Mouse (Mus musculus): Measurements from ENCODE around the gene Rwdd4a. TPM values are rescaled to one million over a fixed set of nuclear protein-coding genes. Genes with fewer than 3 reads are reported as not detected.

Gene Rwdd4a
- polyA plus RNA-seq (2014; fragmentation: Nextera tagmentation; extraction: Ambion mirVana) = 47.7 and 52.6 TPM in 2 replicates

- WGBS = under 1% methylated on average over 64 of the region's 65 CpGs
- Histone ChIP-seq H3K4me3 (ENCODE audit: low read depth, low read length) (peak within 1 kb of the TSS; percentile 81), H3K4me2 (peak within 1 kb of the TSS; percentile 94), H3K27me3 (replicated peaks; ENCODE audit: control insufficient read depth, insufficient read depth, low read length) (no peaks in the 10 kb centered on the region), H3K27ac (ENCODE audit: low read depth, low read length) (peak within 1 kb of the TSS; percentile 36; the same call in 1 of the 2 replicates), H3K36me3 (ENCODE audit: control insufficient read depth, insufficient read depth, low read length) (peaks cover 6% of the 10 kb centered on the region), H3K9ac (ENCODE audit: low read depth, low read length) (peak within 1 kb of the TSS; percentile 90), H3K4me1 (replicated peaks; ENCODE audit: control insufficient read depth, insufficient read depth, low read length) (peaks cover 12% of the 10 kb centered on the region), H3K9me3 (ENCODE audit: control insufficient read depth, low read length) (no peaks in the 10 kb centered on the region)
- DNase-seq (ENCODE audit: low spot score) = peak; percentile 89
- peak; percentile 99 for ATAC-seq (replicated peaks; ENCODE audit: low FRiP score)
These were observed at the start of gene Rwdd4a, which contains the start of gene Trappc11 for GRCm38 (mm10) chr8:47533344-47534125. Gene Rwdd4a (plus strand): TSS chr8:47533664. Gene Trappc11 (minus strand): TSS chr8:47533470.

- Histone ChIP-seq H3K36me3 (ENCODE audit: control insufficient read depth, insufficient read depth, low read length) (peaks cover 8% of the 10 kb centered on the region), H3K4me2 (no peak overlapping the region), H3K9me3 (ENCODE audit: control insufficient read depth, low read length) (peaks cover 4% of the 10 kb centered on the region; the same call in 1 of the 2 replicates), H3K4me1 (replicated peaks; ENCODE audit: control insufficient read depth, insufficient read depth, low read length) (no peaks in the 10 kb centered on the region), H3K27me3 (replicated peaks; ENCODE audit: control insufficient read depth, insufficient read depth, low read length) (no peaks in the 10 kb centered on the region), H3K4me3 (ENCODE audit: low read depth, low read length) (no peak overlapping the region), H3K9ac (ENCODE audit: low read depth, low read length) (no peak overlapping the region), H3K27ac (ENCODE audit: low read depth, low read length) (no peak overlapping the region)
- DNase-seq (ENCODE audit: low spot score) (no peak), ATAC-seq (replicated peaks; ENCODE audit: low FRiP score) (no peak)
- 81% methylated on average over 3 of the region's 3 CpGs for WGBS
These were observed 46.2 kb upstream of the Rwdd4a start for GRCm38 (mm10) chr8:47487231-47487630.

GRCm38 (mm10) chr8:47493106-47493505 lies 40.4 kb upstream of the Rwdd4a start:
- H3K27ac ChIP-seq (ENCODE audit: low read depth, low read length) = no peak overlapping the region
- no peak overlapping the region for H3K9ac ChIP-seq (ENCODE audit: low read depth, low read length)
- ATAC-seq (replicated peaks; ENCODE audit: low FRiP score) = no peak
- H3K4me1 ChIP-seq (replicated peaks; ENCODE audit: control insufficient read depth, insufficient read depth, low read length) = no peaks in the 10 kb centered on the region
- H3K36me3 ChIP-seq (ENCODE audit: control insufficient read depth, insufficient read depth, low read length) = peaks cover 7% of the 10 kb centered on the region
- no peak overlapping the region for H3K4me2 ChIP-seq
- H3K9me3 ChIP-seq (ENCODE audit: control insufficient read depth, low read length) = no peaks in the 10 kb centered on the region
- WGBS = 92% methylated on average over 12 of the region's 12 CpGs
- H3K4me3 ChIP-seq (ENCODE audit: low read depth, low read length) = no peak overlapping the region
- H3K27me3 ChIP-seq (replicated peaks; ENCODE audit: control insufficient read depth, insufficient read depth, low read length) = no peaks in the 10 kb centered on the region
- DNase-seq (ENCODE audit: low spot score) = no peak

- no peak for DNase-seq (ENCODE audit: low spot score)
- Histone ChIP-seq H3K4me1 (replicated peaks; ENCODE audit: control insufficient read depth, insufficient read depth, low read length) (no peaks in the 10 kb centered on the region), H3K9me3 (ENCODE audit: control insufficient read depth, low read length) (no peaks in the 10 kb centered on the region), H3K4me3 (ENCODE audit: low read depth, low read length) (no peak overlapping the region), H3K9ac (ENCODE audit: low read depth, low read length) (no peak overlapping the region), H3K36me3 (ENCODE audit: control insufficient read depth, insufficient read depth, low read length) (peaks cover 7% of the 10 kb centered on the region), H3K27ac (ENCODE audit: low read depth, low read length) (peak overlapping the region; percentile 42; the same call in 1 of the 2 replicates), H3K27me3 (replicated peaks; ENCODE audit: control insufficient read depth, insufficient read depth, low read length) (no peaks in the 10 kb centered on the region), H3K4me2 (no peak overlapping the region)
- WGBS = 76% methylated on average over 12 of the region's 12 CpGs
- peak; percentile 57; the same call in 1 of the 2 replicates for ATAC-seq (replicated peaks; ENCODE audit: low FRiP score)
These were observed 38.8 kb upstream of the Rwdd4a start for GRCm38 (mm10) chr8:47494602-47495153.

GRCm38 (mm10) chr8:47495428-47495827 lies 38.0 kb upstream of the Rwdd4a start:
- WGBS = 82% methylated on average over 6 of the region's 6 CpGs
- no peak overlapping the region for H3K4me2 ChIP-seq
- no peak for DNase-seq (ENCODE audit: low spot score)
- H3K9me3 ChIP-seq (ENCODE audit: control insufficient read depth, low read length) = no peaks in the 10 kb centered on the region
- no peak overlapping the region for H3K4me3 ChIP-seq (ENCODE audit: low read depth, low read length)
- no peaks in the 10 kb centered on the region for H3K4me1 ChIP-seq (replicated peaks; ENCODE audit: control insufficient read depth, insufficient read depth, low read length)
- H3K9ac ChIP-seq (ENCODE audit: low read depth, low read length) = no peak overlapping the region
- peaks cover 9% of the 10 kb centered on the region for H3K36me3 ChIP-seq (ENCODE audit: control insufficient read depth, insufficient read depth, low read length)
- H3K27ac ChIP-seq (ENCODE audit: low read depth, low read length) = no peak overlapping the region; the same call in 1 of the 2 replicates
- H3K27me3 ChIP-seq (replicated peaks; ENCODE audit: control insufficient read depth, insufficient read depth, low read length) = no peaks in the 10 kb centered on the region
- no peak for ATAC-seq (replicated peaks; ENCODE audit: low FRiP score)

GRCm38 (mm10) chr8:47501994-47502393 lies 31.5 kb upstream of the Rwdd4a start:
- WGBS = 62% methylated on average over 2 of the region's 2 CpGs
- Histone ChIP-seq H3K36me3 (ENCODE audit: control insufficient read depth, insufficient read depth, low read length) (peaks cover 31% of the 10 kb centered on the region), H3K4me2 (no peak overlapping the region), H3K4me3 (ENCODE audit: low read depth, low read length) (no peak overlapping the region), H3K27me3 (replicated peaks; ENCODE audit: control insufficient read depth, insufficient read depth, low read length) (no peaks in the 10 kb centered on the region), H3K9ac (ENCODE audit: low read depth, low read length) (no peak overlapping the region), H3K9me3 (ENCODE audit: control insufficient read depth, low read length) (no peaks in the 10 kb centered on the region), H3K27ac (ENCODE audit: low read depth, low read length) (no peak overlapping the region), H3K4me1 (replicated peaks; ENCODE audit: control insufficient read depth, insufficient read depth, low read length) (no peaks in the 10 kb centered on the region)
- no peak for DNase-seq (ENCODE audit: low spot score)
- ATAC-seq (replicated peaks; ENCODE audit: low FRiP score) = no peak

GRCm38 (mm10) chr8:47502546-47502945 lies 30.9 kb upstream of the Rwdd4a start:
- DNase-seq (ENCODE audit: low spot score) = no peak

GRCm38 (mm10) chr8:47505431-47505830 lies 28.0 kb upstream of the Rwdd4a start:
- no peak overlapping the region for H3K27ac ChIP-seq (ENCODE audit: low read depth, low read length)
- DNase-seq (ENCODE audit: low spot score) (no peak), ATAC-seq (replicated peaks; ENCODE audit: low FRiP score) (no peak)
- H3K4me1 ChIP-seq (replicated peaks; ENCODE audit: control insufficient read depth, insufficient read depth, low read length) = no peaks in the 10 kb centered on the region
- H3K27me3 ChIP-seq (replicated peaks; ENCODE audit: control insufficient read depth, insufficient read depth, low read length) = no peaks in the 10 kb centered on the region
- H3K4me3 ChIP-seq (ENCODE audit: low read depth, low read length) = no peak overlapping the region
- H3K4me2 ChIP-seq = no peak overlapping the region
- no peaks in the 10 kb centered on the region for H3K9me3 ChIP-seq (ENCODE audit: control insufficient read depth, low read length)
- H3K36me3 ChIP-seq (ENCODE audit: control insufficient read depth, insufficient read depth, low read length) = peaks cover 33% of the 10 kb centered on the region
- H3K9ac ChIP-seq (ENCODE audit: low read depth, low read length) = no peak overlapping the region
- 93% methylated on average over 12 of the region's 12 CpGs for WGBS

More at GRCm38 (mm10) chr8:47502546-47502945, 30.9 kb upstream of the Rwdd4a start:
- WGBS = 95% methylated on average over 13 of the region's 13 CpGs
- Histone ChIP-seq H3K9ac (ENCODE audit: low read depth, low read length) (no peak overlapping the region), H3K9me3 (ENCODE audit: control insufficient read depth, low read length) (no peaks in the 10 kb centered on the region), H3K4me1 (replicated peaks; ENCODE audit: control insufficient read depth, insufficient read depth, low read length) (no peaks in the 10 kb centered on the region), H3K36me3 (ENCODE audit: control insufficient read depth, insufficient read depth, low read length) (peaks cover 31% of the 10 kb centered on the region), H3K4me3 (ENCODE audit: low read depth, low read length) (no peak overlapping the region), H3K27me3 (replicated peaks; ENCODE audit: control insufficient read depth, insufficient read depth, low read length) (no peaks in the 10 kb centered on the region), H3K27ac (ENCODE audit: low read depth, low read length) (no peak overlapping the region), H3K4me2 (no peak overlapping the region)
- ATAC-seq (replicated peaks; ENCODE audit: low FRiP score) = no peak
